Mouse (Mus musculus) small intestine, adult 2 months (tissue): Measurements from ENCODE around the gene Gm17374. TPM values are rescaled to one million over a fixed set of nuclear protein-coding genes. Genes with fewer than 3 reads are reported as not detected.
"Not testable (repeated sequence)": the region's sequence is repeated elsewhere in the genome, so short reads cannot be mapped to it uniquely, and the experiment has no call there.

Source experiments
- H3K27ac ChIP-seq: fragments of 200-500 bp; 2 replicates; pipeline ENCODE4 v1.5.1; 2012; ENCODE audit warnings: low read depth, low read length, control low read depth, inconsistent platforms; ENCODE audit not compliant: insufficient read depth
- H3K27me3 ChIP-seq: fragments of 200-500 bp; 2 replicates; pipeline ENCODE4 v1.6.1; 2012; ENCODE audit warnings: mild to moderate bottlenecking, moderate library complexity, low read length, inconsistent platforms; ENCODE audit not compliant: control insufficient read depth, insufficient read depth
- H3K36me3 ChIP-seq: fragments of 200-500 bp; 2 replicates; pipeline ENCODE4 v1.6.1; 2012; ENCODE audit warnings: mild to moderate bottlenecking, low read length, control low read depth, inconsistent platforms; ENCODE audit not compliant: control insufficient read depth, insufficient read depth
- H3K4me1 ChIP-seq: fragments of 200-500 bp; 2 replicates; pipeline ENCODE4 v1.6.1; 2012; ENCODE audit warnings: low read length, inconsistent platforms, mixed read lengths; ENCODE audit not compliant: control insufficient read depth, insufficient read depth, insufficient read length
- H3K4me3 ChIP-seq: fragments of 200-500 bp; 2 replicates; pipeline ENCODE4 v1.5.1; 2012; ENCODE audit warnings: low read depth, mild to moderate bottlenecking, control low read depth, inconsistent platforms, low read length, moderate library complexity
- CTCF ChIP-seq: fragments of 200-500 bp; IDR thresholded peaks from 2 replicates; pipeline ENCODE4 v1.5.1; 2012; ENCODE audit warnings: low read depth, mild to moderate bottlenecking, control low read depth, inconsistent platforms, low read length, moderate library complexity, mixed read lengths; ENCODE audit not compliant: insufficient replicate concordance, insufficient read length; ENCODE audit errors: extremely low read depth
- POLR2A ChIP-seq: fragments of 200-500 bp; IDR thresholded peaks from 2 replicates; pipeline ENCODE4 v1.6.1; 2012; ENCODE audit warnings: low read depth, mild to moderate bottlenecking, control low read depth, inconsistent platforms, low read length, moderate library complexity
- WGBS: fragments of 180-500 bp; shearing (Covaris S2); methylation state at CpG from one replicate; pipeline ENCODE4 v1.1.7; 2018; 5-methylcytosine and 5-hydroxymethylcytosine counted together
- polyA plus RNA-seq: library from polyadenylated mRNA; depleted of rRNA; stranded (reverse); fragments of >200 nt; gene quantifications from 2 replicates; pipeline ENCODE4 v1.2.3, GENCODE M21; 2012; rRNA removed

Gm17374 gene
- polyA plus RNA-seq, 1 experiment: not detected

DNA sequence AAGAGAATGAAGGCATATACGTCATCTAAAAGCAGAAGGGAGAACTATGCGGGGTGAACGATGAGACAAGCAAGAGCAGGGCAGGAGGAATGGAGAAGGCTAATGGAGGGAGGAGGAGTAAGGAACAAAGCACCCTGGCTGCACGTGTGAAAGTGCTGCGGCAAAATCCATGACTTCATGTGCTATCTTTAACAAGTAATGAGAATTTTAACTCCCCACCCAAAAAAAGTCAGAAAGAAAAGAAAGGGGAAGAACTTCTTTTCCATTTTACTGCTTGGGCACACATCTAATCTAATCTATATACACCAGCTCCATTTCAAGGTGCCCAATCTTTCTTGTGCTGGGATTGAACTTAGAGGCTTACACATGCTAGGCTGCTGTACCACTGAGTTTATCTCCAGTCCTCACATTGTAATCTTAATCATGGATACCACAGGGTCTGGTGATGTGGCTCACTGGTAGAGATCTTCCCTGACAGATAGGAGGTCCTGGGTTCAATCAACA lies 11.6 kb downstream of the Gm17374 start:
- TF ChIP-seq CTCF (no peak), POLR2A (no peak)
- Histone ChIP-seq H3K36me3 (peaks cover 18% of the 10 kb centered on the region), H3K4me3 (no peak overlapping the region), H3K4me1 (no peaks in the 10 kb centered on the region), H3K27me3 (no peaks in the 10 kb centered on the region), H3K27ac (no peak overlapping the region)
- WGBS: 87% methylated on average over 5 of the region's 5 CpGs

DNA sequence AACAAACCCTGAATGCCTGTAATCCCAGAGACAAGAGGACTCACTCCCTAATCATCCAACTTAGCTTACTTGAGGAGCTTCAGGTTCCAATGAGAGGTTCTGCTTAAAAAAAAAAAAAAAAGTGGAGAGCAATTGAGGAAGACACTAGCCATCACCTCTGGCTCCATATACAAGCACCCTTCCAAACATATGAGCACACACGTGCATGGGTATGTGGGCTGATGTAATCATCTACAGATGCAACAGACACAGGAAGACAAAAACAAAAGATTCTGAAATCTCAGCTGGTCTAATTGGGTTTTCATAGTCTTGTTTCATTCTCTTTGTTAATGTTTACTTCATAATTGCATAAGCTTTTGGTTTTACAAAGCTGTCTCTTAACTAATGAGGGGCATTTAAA lies 17.2 kb downstream of the Gm17374 start:
- no peak for TF ChIP-seq CTCF
- TF ChIP-seq POLR2A: no peak
- Histone ChIP-seq H3K4me1 (no peaks in the 10 kb centered on the region), H3K36me3 (peaks cover 10% of the 10 kb centered on the region), H3K27ac (no peak overlapping the region), H3K27me3 (no peaks in the 10 kb centered on the region), H3K4me3 (no peak overlapping the region)
- 46% methylated on average over 1 of the region's 1 CpGs for WGBS

DNA sequence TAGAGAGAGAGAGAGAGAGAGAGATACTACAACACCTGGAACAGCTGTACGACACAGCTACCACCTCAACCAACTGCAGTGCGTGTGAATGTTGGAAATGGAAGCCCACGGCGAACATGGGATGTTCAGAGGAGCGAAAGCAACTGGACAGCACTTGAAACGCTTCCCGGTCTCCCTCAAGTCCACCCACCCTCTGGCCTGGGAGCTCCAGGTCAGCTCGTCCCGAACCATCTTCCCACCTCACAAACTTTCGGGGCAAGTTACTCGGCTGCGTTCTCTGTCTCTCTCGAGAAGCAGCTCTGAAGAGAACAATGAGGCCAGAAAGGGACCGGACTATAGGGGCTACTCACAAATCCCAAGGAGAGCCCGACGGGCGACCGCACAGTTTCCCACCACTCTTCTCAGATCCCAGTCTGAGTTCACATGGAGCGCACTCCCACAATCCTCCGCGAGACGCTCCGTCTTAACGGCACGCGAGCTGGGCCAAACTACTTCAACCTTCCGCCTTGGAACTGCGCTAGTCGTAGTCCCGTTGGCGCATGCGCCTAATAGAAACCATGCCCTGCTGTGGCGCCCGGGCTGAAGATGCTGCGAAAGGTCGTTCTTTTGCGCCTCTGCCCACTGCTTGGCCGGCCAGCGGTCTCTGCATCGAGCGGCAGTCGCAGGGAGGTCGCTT lies 18.4 kb downstream of the Gm17374 start, which contains the start of the genes Esf1 and Ndufaf5:
Gene Esf1, minus strand, starts transcription at position 438 of the 676 bp plus-strand sequence.
Gene Ndufaf5, plus strand, starts transcription at position 523 of the 676 bp plus-strand sequence.
- TF ChIP-seq CTCF: no peak
- peak; percentile 28; the same call in 1 of the 2 replicates for TF ChIP-seq POLR2A
- under 1% methylated on average over 43 of the region's 43 CpGs for WGBS
- Histone ChIP-seq H3K27me3 (no peaks in the 10 kb centered on the region), H3K36me3 (peaks cover 7% of the 10 kb centered on the region), H3K4me3 (peak within 1 kb of the TSS; percentile 77), H3K4me1 (no peaks in the 10 kb centered on the region), H3K27ac (peak within 1 kb of the TSS; percentile 74)

DNA sequence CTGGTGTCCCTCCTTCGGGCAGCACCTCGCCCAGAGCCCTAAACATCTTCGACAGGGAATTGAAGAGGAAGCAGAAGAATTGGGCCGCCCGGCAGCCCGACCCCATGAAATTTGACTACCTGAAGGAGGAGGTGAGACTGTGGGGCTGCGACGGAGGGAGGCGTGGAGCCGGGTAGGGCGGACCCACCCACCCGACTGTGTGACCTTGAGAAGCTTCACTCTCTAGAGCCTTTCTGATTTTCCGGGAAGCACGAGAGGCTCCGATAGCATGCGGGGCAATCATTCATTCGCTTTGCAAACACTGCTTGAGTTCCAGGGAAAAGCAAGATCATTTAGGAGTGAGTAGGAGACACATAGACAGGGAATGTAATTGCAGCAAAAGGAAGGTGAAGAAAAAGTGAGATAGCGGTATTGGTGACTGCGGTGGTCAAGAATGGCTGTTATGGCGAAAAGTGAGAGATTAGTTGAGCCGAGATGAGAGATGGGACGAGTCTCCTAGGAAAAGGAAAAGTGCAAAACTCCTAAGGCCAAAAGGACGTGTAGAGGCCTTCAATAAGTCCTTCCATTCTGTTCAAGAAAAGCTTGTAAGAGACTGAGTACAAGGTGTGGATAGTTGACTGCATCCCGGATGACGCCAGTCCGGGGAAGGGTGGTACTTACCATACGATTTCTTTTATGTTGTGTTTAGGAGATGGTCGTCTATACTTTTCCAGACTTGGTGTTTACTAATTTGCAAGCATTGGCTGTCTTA lies 19.1 kb downstream of the Gm17374 start:
- Histone ChIP-seq H3K4me1 (no peaks in the 10 kb centered on the region), H3K4me3 (peak overlapping the region; percentile 77), H3K36me3 (peaks cover 9% of the 10 kb centered on the region), H3K27ac (peak overlapping the region; percentile 74), H3K27me3 (no peaks in the 10 kb centered on the region)
- WGBS: 3% methylated on average over 28 of the region's 28 CpGs
- TF ChIP-seq POLR2A: no peak
- no peak for TF ChIP-seq CTCF

DNA sequence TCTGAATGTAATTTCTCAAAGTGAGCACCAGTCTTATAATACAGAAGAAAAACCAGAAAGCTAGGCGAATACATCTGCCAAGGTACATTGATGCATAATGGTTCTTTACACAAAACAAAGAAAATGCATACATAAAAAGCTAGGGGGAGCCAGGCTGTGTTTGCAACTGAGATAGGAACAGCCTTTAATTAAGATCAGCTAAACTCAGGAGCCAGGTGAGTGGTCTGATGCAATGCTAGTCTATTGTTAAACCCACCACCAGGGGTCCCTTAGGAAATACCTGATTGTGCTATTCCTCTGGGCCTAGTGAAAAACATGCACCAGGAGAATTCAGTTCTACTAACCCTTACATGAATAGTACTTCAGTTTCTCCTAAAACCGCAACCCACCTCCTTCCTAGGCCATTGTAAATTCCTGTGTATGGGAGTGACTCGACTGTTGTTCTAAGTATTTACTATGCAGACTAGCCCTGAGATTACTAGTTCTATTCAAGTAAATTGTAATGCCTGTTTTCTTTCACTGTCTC lies 33.9 kb downstream of the Gm17374 start:
- 91% methylated on average over 3 of the region's 3 CpGs for WGBS
- not testable (repeated sequence) for H3K4me1 ChIP-seq, H3K27me3 ChIP-seq, H3K27ac ChIP-seq, H3K4me3 ChIP-seq
- H3K36me3 ChIP-seq: peaks cover 19% of the 10 kb centered on the region

DNA sequence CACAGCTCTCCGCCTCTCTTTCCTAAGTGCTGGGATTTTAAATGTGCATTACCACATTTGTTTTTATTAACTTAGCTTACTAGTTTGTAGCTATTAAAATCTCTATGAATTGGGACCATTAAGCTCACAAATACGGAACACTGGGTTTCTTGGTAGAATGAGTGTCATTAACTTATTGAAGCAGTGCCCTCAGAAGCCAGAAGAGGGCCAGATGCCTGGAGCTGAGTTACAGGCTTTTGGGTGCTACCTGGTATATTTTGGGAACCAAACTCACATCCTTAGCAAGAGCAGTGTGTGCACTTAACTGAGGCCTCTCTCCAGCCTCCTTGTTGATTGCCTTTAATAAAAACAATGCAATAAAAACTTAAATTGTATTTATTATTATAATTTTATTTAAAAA lies 48.9 kb downstream of the Gm17374 start:
- H3K36me3 ChIP-seq: peaks cover 25% of the 10 kb centered on the region
- TF ChIP-seq POLR2A (no peak), CTCF (no peak)
- no peak overlapping the region for H3K4me3 ChIP-seq
- no peaks in the 10 kb centered on the region for H3K27me3 ChIP-seq
- H3K4me1 ChIP-seq: no peaks in the 10 kb centered on the region
- H3K27ac ChIP-seq: no peak overlapping the region
- WGBS: 82% methylated on average over 2 of the region's 2 CpGs

DNA sequence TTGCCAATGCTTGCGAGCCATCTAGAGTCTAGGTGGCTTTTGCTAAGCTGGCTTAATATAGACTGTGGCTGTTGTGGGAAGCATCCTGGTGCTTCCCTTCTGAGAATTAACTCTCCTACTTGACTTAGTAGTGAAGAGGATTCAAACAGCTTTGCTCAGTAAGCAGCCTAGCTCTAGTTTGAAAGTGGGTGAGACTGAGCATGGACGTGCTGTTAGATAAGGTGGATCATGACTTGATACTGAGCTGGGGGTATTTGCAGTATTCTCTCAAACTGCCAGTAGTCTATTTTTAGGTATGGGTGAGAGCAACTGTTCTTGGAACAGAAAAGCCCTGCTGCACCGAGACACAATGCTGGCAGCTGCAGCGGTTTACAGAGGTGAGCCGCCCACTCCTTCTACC lies 50.7 kb downstream of the Gm17374 start:
- Histone ChIP-seq H3K27ac (no peak overlapping the region), H3K27me3 (no peaks in the 10 kb centered on the region), H3K4me1 (no peaks in the 10 kb centered on the region), H3K4me3 (no peak overlapping the region), H3K36me3 (peaks cover 24% of the 10 kb centered on the region)
- TF ChIP-seq CTCF: no peak
- TF ChIP-seq POLR2A: no peak
- 84% methylated on average over 5 of the region's 5 CpGs for WGBS

Other genes starting within 250 kb of the Gm17374 start
- gene Tasp1, start 85.2 kb upstream of the Gm17374 start, polyA plus RNA-seq: 0.72 TPM in 2 replicates
- 0.09 and 0.27 TPM in 2 replicates for gene Esf1, start 18.5 kb downstream of the Gm17374 start, polyA plus RNA-seq
- gene Ndufaf5, start 18.6 kb downstream of the Gm17374 start, polyA plus RNA-seq: 1.4 and 1.5 TPM in 2 replicates
- not detected in 2 replicates for gene Sel1l2, start 237.7 kb downstream of the Gm17374 start, polyA plus RNA-seq
- gene Macrod2, start 243.3 kb downstream of the Gm17374 start, polyA plus RNA-seq: 1.4 and 3.8 TPM in 2 replicates